Comparison of ENCODE assay signal across 8 mouse cellular contexts in genomic region chr1:181842781-181843180, GRCm38 (mm10). TPM values are rescaled to one million over a fixed set of nuclear protein-coding genes. Genes with fewer than 3 reads are reported as not detected.
A peak's percentile ranks its signal among the peaks of the same experiment; 100 is the strongest.
DNase-seq lines count a peak whose midpoint lies in the region; ATAC-seq and TF ChIP-seq lines count a peak whose summit lies in the region.

Lbr (minus strand) TSS chr1:181843046.

- WGBS in bone marrow, adult 2 months, result 0% methylated on average over 14 of the region's 14 CpGs
- WGBS in lung, embryonic 16.5 days, result under 1% methylated on average over 14 of the region's 14 CpGs

- TF ChIP-seq CTCF in bone marrow, adult 2 months (IDR thresholded peaks at IDR 0.05; ENCODE audit: control insufficient read depth, insufficient read depth, low read length), result no peak

- H3K4me2 ChIP-seq in lung, embryonic 16.5 days (ENCODE audit: low read depth, low read length), result peak within 1 kb of the TSS; percentile 77

- H3K27me3 ChIP-seq in lung, embryonic 16.5 days (ENCODE audit: control insufficient read depth, insufficient read depth, low read depth, low read length), result no peaks in the 10 kb centered on the region

- peak within 1 kb of the TSS; percentile 91 for H3K9ac ChIP-seq in lung, embryonic 16.5 days (ENCODE audit: low read length)

- H3K4me1 ChIP-seq in bone marrow, adult 2 months (ENCODE audit: control insufficient read depth, insufficient read depth, low read length), result peaks cover 2% of the 10 kb centered on the region; the same call in 1 of the 2 replicates
- peaks cover 23% of the 10 kb centered on the region for H3K4me1 ChIP-seq in lung, embryonic 16.5 days (replicated peaks; ENCODE audit: control insufficient read depth, insufficient read depth, low read length)

- H3K4me3 ChIP-seq in bone marrow, adult 2 months (replicated peaks; ENCODE audit: control insufficient read depth, low read depth, low read length), result peak within 1 kb of the TSS; percentile 92
- H3K4me3 ChIP-seq in lung, embryonic 16.5 days (ENCODE audit: low read length), result peak within 1 kb of the TSS; percentile 86

- ATAC-seq in lung, embryonic 16.5 days (ENCODE audit: low read depth), result no peak

- H3K9me3 ChIP-seq in lung, embryonic 16.5 days (ENCODE audit: control insufficient read depth, low read length), result no peaks in the 10 kb centered on the region

- H3K27ac ChIP-seq in bone marrow, adult 2 months (ENCODE audit: control insufficient read depth, insufficient read depth, low read depth, low read length, poor library complexity), result peak within 1 kb of the TSS; percentile 98
- peak within 1 kb of the TSS; percentile 98 for H3K27ac ChIP-seq in lung, embryonic 16.5 days (ENCODE audit: low read length)

- peak; percentile 6 for DNase-seq in retina, postnatal 7 days (ENCODE audit: low read depth, low spot score)
- no peak for DNase-seq in retina, postnatal 1 day
- no peak for DNase-seq in gastrocnemius, adult 8-10 months (ENCODE audit: low spot score in 2 of 2)
- DNase-seq in induced T-regulatory cell, adult 2 months (ENCODE audit: low read depth), result peak; percentile 82
- peak; percentile 22 to 24 for DNase-seq in spleen, postnatal 14 days (ENCODE audit: low spot score in 2 of 2)
- DNase-seq in right cerebral cortex, postnatal 14 days, result no peak

- TF ChIP-seq POLR2A in bone marrow, adult 2 months (IDR thresholded peaks at IDR 0.05; ENCODE audit: borderline replicate concordance, control insufficient read depth, low read depth, low read length), result no peak

- H3K36me3 ChIP-seq in lung, embryonic 16.5 days (ENCODE audit: control insufficient read depth, insufficient read depth, low read length), result no peaks in the 10 kb centered on the region

RNA-seq across cellular contexts. Expression of gene Lbr, which starts in this region (rescaled TPM):
- 160 and 176 TPM in 2 replicates for polyA plus RNA-seq in bone marrow, adult 2 months (2011; ENCODE audit: insufficient read depth, insufficient read length, low replicate concordance, missing spikeins)
- 10 to 100 TPM; 20.4 to 23.4 (median 23.0) TPM for total RNA-seq in gastrocnemius, adult 8-10 months (2022)
- 134 and 139 TPM in 2 replicates for polyA plus RNA-seq in lung, embryonic 16.5 days (2015; fragmentation: Nextera tagmentation; extraction: Ambion mirVana)

Comparison
In these comparisons a context has a peak if more than half of its experiments do, and no peak if none do; other contexts are left out.
1. DNase-seq: peak in retina, postnatal 7 days (single experiment), induced T-regulatory cell, adult 2 months (single experiment) and spleen, postnatal 14 days (2 of 2); none in retina, postnatal 1 day (single experiment), gastrocnemius, adult 8-10 months (0 of 2) and right cerebral cortex, postnatal 14 days (single experiment).